Mouse (Mus musculus) liver, embryonic 16.5 days (tissue): ENCODE measurements at regions not wholly inside any gene's neighbourhood (a gene's known extent, or its start where the extent isn't known, plus 50 kb on each side); places are given as distances from the start of the nearest gene placed in this dataset.

Experiments
- ATAC-seq: fragments of 200-750 bp; cut with Nextera tagmentation; 2 replicates; pipeline ENCODE4 v1.8.0; 2017; ENCODE audit warnings: low read depth, mild to moderate bottlenecking, moderate number of reproducible peaks, moderate library complexity
- H3K27ac ChIP-seq: fragments of 300-500 bp; sonication (generic); 2 replicates; pipeline ENCODE4 v1.5.1; 2014; ENCODE audit warnings: mild to moderate bottlenecking, low read length
- H3K27me3 ChIP-seq: fragments of 300-500 bp; sonication (generic); 2 replicates; pipeline ENCODE4 v1.6.1; 2014; ENCODE audit warnings: low read depth, low read length, mixed read lengths; ENCODE audit not compliant: control insufficient read depth, insufficient read depth
- H3K36me3 ChIP-seq: fragments of 300-500 bp; sonication (generic); 2 replicates; pipeline ENCODE4 v1.6.1; 2014; ENCODE audit warnings: mild to moderate bottlenecking; ENCODE audit not compliant: control insufficient read depth, insufficient read depth
- H3K4me1 ChIP-seq: fragments of 300-500 bp; sonication (generic); 2 replicates; pipeline ENCODE4 v1.6.1; 2014; ENCODE audit warnings: low read depth, low read length, mixed read lengths; ENCODE audit not compliant: control insufficient read depth
- H3K4me2 ChIP-seq: fragments of 300-500 bp; sonication (generic); 2 replicates; pipeline ENCODE4 v1.6.1; 2014; ENCODE audit warnings: low read depth, low read length, mixed read lengths
- H3K4me3 ChIP-seq: fragments of 300-500 bp; sonication (generic); 2 replicates; pipeline ENCODE4 v1.5.1; 2014; ENCODE audit warnings: low read depth, mild to moderate bottlenecking, low read length
- H3K9ac ChIP-seq: fragments of 300-500 bp; sonication (generic); 2 replicates; pipeline ENCODE4 v1.6.1; 2014; ENCODE audit warnings: low read depth, low read length
- H3K9me3 ChIP-seq: fragments of 300-500 bp; sonication (generic); replicated peaks from 2 replicates; pipeline ENCODE4 v1.6.1; 2016; ENCODE audit warnings: low read length; ENCODE audit not compliant: control insufficient read depth
- WGBS: fragments of 180-500 bp; shearing (Covaris S2); extraction: QIAGEN DNeasy Blood & Tissue Kit; methylation state at CpG from one replicate; pipeline ENCODE4 v1.1.7; 2014; ENCODE audit not compliant: insufficient replicate concordance; 5-methylcytosine and 5-hydroxymethylcytosine counted together

GRCm38 (mm10) chr12:96141748-96142147 is 449.7 kb downstream of the Flrt2 start:
- H3K36me3 ChIP-seq: no peaks in the 10 kb centered on the region
- no peak overlapping the region for H3K9ac ChIP-seq
- H3K27ac ChIP-seq: no peak overlapping the region
- H3K27me3 ChIP-seq: no peaks in the 10 kb centered on the region
- no peaks in the 10 kb centered on the region for H3K4me1 ChIP-seq
- WGBS: 64% methylated on average over 2 of the region's 2 CpGs
- H3K4me3 ChIP-seq: no peak overlapping the region
- H3K9me3 ChIP-seq: no peaks in the 10 kb centered on the region
- no peak for ATAC-seq
- no peak overlapping the region for H3K4me2 ChIP-seq

GRCm38 (mm10) chr12:96154095-96154494 is 462.1 kb downstream of the Flrt2 start:
- H3K4me2 ChIP-seq: no peak overlapping the region
- WGBS: 54% methylated on average over 3 of the region's 3 CpGs
- no peaks in the 10 kb centered on the region for H3K9me3 ChIP-seq
- H3K9ac ChIP-seq: no peak overlapping the region
- H3K36me3 ChIP-seq: no peaks in the 10 kb centered on the region
- no peak overlapping the region for H3K4me3 ChIP-seq
- no peaks in the 10 kb centered on the region for H3K27me3 ChIP-seq
- H3K4me1 ChIP-seq: no peaks in the 10 kb centered on the region
- no peak overlapping the region for H3K27ac ChIP-seq
- ATAC-seq: no peak

GRCm38 (mm10) chr12:96167551-96167950 is 475.5 kb downstream of the Flrt2 start:
- no peak for ATAC-seq
- Histone ChIP-seq H3K9ac (no peak overlapping the region), H3K36me3 (no peaks in the 10 kb centered on the region), H3K27me3 (no peaks in the 10 kb centered on the region), H3K9me3 (no peaks in the 10 kb centered on the region), H3K27ac (no peak overlapping the region), H3K4me2 (no peak overlapping the region), H3K4me3 (no peak overlapping the region), H3K4me1 (no peaks in the 10 kb centered on the region)
- WGBS: 74% methylated on average over 1 of the region's 1 CpGs

GRCm38 (mm10) chr12:96198928-96199327 is 506.9 kb downstream of the Flrt2 start:
- H3K4me2 ChIP-seq: no peak overlapping the region
- no peaks in the 10 kb centered on the region for H3K27me3 ChIP-seq
- 12% methylated on average over 1 of the region's 1 CpGs for WGBS
- H3K9me3 ChIP-seq: no peaks in the 10 kb centered on the region
- ATAC-seq: no peak
- H3K9ac ChIP-seq: no peak overlapping the region
- no peaks in the 10 kb centered on the region for H3K4me1 ChIP-seq
- no peak overlapping the region for H3K4me3 ChIP-seq
- no peak overlapping the region for H3K27ac ChIP-seq
- no peaks in the 10 kb centered on the region for H3K36me3 ChIP-seq

GRCm38 (mm10) chr12:96201855-96202254 is 509.8 kb downstream of the Flrt2 start:
- H3K36me3 ChIP-seq: no peaks in the 10 kb centered on the region
- no peak overlapping the region for H3K9ac ChIP-seq
- H3K9me3 ChIP-seq: no peaks in the 10 kb centered on the region
- no peak for ATAC-seq
- H3K27me3 ChIP-seq: no peaks in the 10 kb centered on the region
- no peak overlapping the region for H3K4me3 ChIP-seq
- H3K27ac ChIP-seq: no peak overlapping the region
- H3K4me1 ChIP-seq: no peaks in the 10 kb centered on the region
- H3K4me2 ChIP-seq: no peak overlapping the region
- 76% methylated on average over 1 of the region's 1 CpGs for WGBS

GRCm38 (mm10) chr12:96226446-96226845 is 534.4 kb downstream of the Flrt2 start:
- H3K9ac ChIP-seq: no peak overlapping the region
- ATAC-seq: no peak
- H3K27ac ChIP-seq: no peak overlapping the region
- no peaks in the 10 kb centered on the region for H3K9me3 ChIP-seq
- 41% methylated on average over 1 of the region's 1 CpGs for WGBS
- no peaks in the 10 kb centered on the region for H3K36me3 ChIP-seq
- no peaks in the 10 kb centered on the region for H3K4me1 ChIP-seq
- H3K4me2 ChIP-seq: no peak overlapping the region
- H3K27me3 ChIP-seq: no peaks in the 10 kb centered on the region
- no peak overlapping the region for H3K4me3 ChIP-seq

GRCm38 (mm10) chr12:96228714-96229113 is 536.7 kb downstream of the Flrt2 start:
- Histone ChIP-seq H3K4me3 (no peak overlapping the region), H3K27me3 (no peaks in the 10 kb centered on the region), H3K4me1 (no peaks in the 10 kb centered on the region), H3K4me2 (no peak overlapping the region), H3K36me3 (no peaks in the 10 kb centered on the region), H3K27ac (no peak overlapping the region), H3K9me3 (no peaks in the 10 kb centered on the region), H3K9ac (no peak overlapping the region)
- ATAC-seq: no peak
- WGBS: 62% methylated on average over 3 of the region's 3 CpGs

- H3K9me3 ChIP-seq: no peaks in the 10 kb centered on the region
- no peak overlapping the region for H3K4me2 ChIP-seq
- H3K4me3 ChIP-seq: no peak overlapping the region
- no peak overlapping the region for H3K27ac ChIP-seq
- no peaks in the 10 kb centered on the region for H3K27me3 ChIP-seq
- no peak overlapping the region for H3K9ac ChIP-seq
- 81% methylated on average over 1 of the region's 1 CpGs for WGBS
- no peak for ATAC-seq
- H3K36me3 ChIP-seq: no peaks in the 10 kb centered on the region
- H3K4me1 ChIP-seq: no peaks in the 10 kb centered on the region
Observed at GRCm38 (mm10) chr12:96235510-96235909, 543.5 kb downstream of the Flrt2 start.

GRCm38 (mm10) chr12:96235996-96236525 is 544.0 kb downstream of the Flrt2 start:
- H3K27me3 ChIP-seq: no peaks in the 10 kb centered on the region
- H3K4me1 ChIP-seq: no peaks in the 10 kb centered on the region
- WGBS: 55% methylated on average over 3 of the region's 3 CpGs
- no peak overlapping the region for H3K4me3 ChIP-seq
- H3K27ac ChIP-seq: no peak overlapping the region
- no peaks in the 10 kb centered on the region for H3K9me3 ChIP-seq
- H3K4me2 ChIP-seq: no peak overlapping the region
- no peaks in the 10 kb centered on the region for H3K36me3 ChIP-seq
- H3K9ac ChIP-seq: no peak overlapping the region
- ATAC-seq: no peak
